Mouse (Mus musculus): ENCODE measurements around the gene Pbp2.

Gene Pbp2

DNA sequence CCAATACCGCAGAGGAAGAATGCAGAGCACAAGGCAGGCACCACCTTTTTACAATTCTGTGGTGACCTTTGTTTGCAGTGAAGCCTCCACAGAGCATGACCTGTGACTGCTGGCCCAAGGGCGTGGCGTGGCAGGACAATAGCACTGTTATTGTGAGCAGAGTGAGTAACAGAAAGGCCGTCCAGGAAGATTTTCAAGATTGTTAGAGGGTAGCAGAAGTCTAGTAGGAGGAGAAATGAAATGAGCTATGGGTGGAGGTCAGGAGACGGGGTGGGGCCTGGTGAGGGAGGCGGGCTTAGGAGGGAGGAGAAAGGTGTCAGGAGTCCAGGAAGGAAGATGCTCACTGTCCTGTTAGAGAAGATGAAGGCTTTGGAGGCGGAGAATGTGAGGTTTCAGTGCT lies 12.5 kb upstream of the Pbp2 start:
- Histone ChIP-seq H3K27me3 (ENCODE audit: control insufficient read depth, insufficient read depth, low read length, poor library complexity, severe bottlenecking) (no peaks in the 10 kb centered on the region), H3K36me3 (ENCODE audit: control insufficient read depth, insufficient read depth, low read length, poor library complexity, severe bottlenecking) (no peaks in the 10 kb centered on the region)
- no peak for DNase-seq (ENCODE audit: low read depth, low spot score)

- DNase-seq (ENCODE audit: low read depth, low spot score): no peak
- Histone ChIP-seq H3K27me3 (ENCODE audit: control insufficient read depth, insufficient read depth, low read length, poor library complexity, severe bottlenecking) (no peaks in the 10 kb centered on the region), H3K36me3 (ENCODE audit: control insufficient read depth, insufficient read depth, low read length, poor library complexity, severe bottlenecking) (no peaks in the 10 kb centered on the region)
Measured at GRCm38 (mm10) chr6:135319431-135319933, 9.3 kb upstream of the Pbp2 start.

GRCm38 (mm10) chr6:135316141-135316540 lies 5.9 kb upstream of the Pbp2 start:
- DNase-seq (ENCODE audit: low read depth, low spot score): no peak
- no peaks in the 10 kb centered on the region for H3K27me3 ChIP-seq (ENCODE audit: control insufficient read depth, insufficient read depth, low read length, poor library complexity, severe bottlenecking)
- H3K36me3 ChIP-seq (ENCODE audit: control insufficient read depth, insufficient read depth, low read length, poor library complexity, severe bottlenecking): no peaks in the 10 kb centered on the region

DNA sequence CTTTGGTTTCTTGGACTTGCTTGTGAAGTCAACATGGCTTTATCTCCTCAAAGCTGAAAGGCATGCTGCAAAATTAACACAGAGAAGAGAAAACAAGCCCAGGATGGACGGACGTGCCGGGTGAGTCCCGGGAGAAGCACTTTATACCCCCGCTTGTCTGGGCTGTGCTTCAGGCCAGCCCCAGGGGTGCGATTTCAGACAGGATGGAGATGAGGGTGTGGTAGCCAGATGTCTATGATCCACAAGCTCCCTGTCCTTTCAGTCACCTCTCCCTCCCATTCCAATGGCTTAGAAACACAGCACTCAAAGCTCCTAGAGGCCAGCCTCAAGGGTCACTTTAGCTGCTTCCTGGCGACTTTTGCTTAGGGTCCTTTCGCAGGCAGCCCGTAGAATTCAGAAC lies 3.8 kb upstream of the Pbp2 start:
- no peak for DNase-seq (ENCODE audit: low read depth, low spot score)

GRCm38 (mm10) chr6:135312038-135312437 lies 1.8 kb upstream of the Pbp2 start:
- H3K36me3 ChIP-seq (ENCODE audit: control insufficient read depth, insufficient read depth, low read length, poor library complexity, severe bottlenecking): no peaks in the 10 kb centered on the region
- DNase-seq (ENCODE audit: low read depth, low spot score): no peak

More for the DNA sequence above, 3.8 kb upstream of the Pbp2 start:
- H3K36me3 ChIP-seq (ENCODE audit: control insufficient read depth, insufficient read depth, low read length, poor library complexity, severe bottlenecking): no peaks in the 10 kb centered on the region
- no peaks in the 10 kb centered on the region for H3K27me3 ChIP-seq (ENCODE audit: control insufficient read depth, insufficient read depth, low read length, poor library complexity, severe bottlenecking)

GRCm38 (mm10) chr6:135304576-135305260 lies 5.5 kb downstream of the Pbp2 start:
- no peak for DNase-seq (ENCODE audit: low read depth, low spot score)
- H3K36me3 ChIP-seq (ENCODE audit: control insufficient read depth, insufficient read depth, low read length, poor library complexity, severe bottlenecking): no peaks in the 10 kb centered on the region
- H3K27me3 ChIP-seq (ENCODE audit: control insufficient read depth, insufficient read depth, low read length, poor library complexity, severe bottlenecking): no peaks in the 10 kb centered on the region

More at GRCm38 (mm10) chr6:135312038-135312437, 1.8 kb upstream of the Pbp2 start:
- no peaks in the 10 kb centered on the region for H3K27me3 ChIP-seq (ENCODE audit: control insufficient read depth, insufficient read depth, low read length, poor library complexity, severe bottlenecking)

DNA sequence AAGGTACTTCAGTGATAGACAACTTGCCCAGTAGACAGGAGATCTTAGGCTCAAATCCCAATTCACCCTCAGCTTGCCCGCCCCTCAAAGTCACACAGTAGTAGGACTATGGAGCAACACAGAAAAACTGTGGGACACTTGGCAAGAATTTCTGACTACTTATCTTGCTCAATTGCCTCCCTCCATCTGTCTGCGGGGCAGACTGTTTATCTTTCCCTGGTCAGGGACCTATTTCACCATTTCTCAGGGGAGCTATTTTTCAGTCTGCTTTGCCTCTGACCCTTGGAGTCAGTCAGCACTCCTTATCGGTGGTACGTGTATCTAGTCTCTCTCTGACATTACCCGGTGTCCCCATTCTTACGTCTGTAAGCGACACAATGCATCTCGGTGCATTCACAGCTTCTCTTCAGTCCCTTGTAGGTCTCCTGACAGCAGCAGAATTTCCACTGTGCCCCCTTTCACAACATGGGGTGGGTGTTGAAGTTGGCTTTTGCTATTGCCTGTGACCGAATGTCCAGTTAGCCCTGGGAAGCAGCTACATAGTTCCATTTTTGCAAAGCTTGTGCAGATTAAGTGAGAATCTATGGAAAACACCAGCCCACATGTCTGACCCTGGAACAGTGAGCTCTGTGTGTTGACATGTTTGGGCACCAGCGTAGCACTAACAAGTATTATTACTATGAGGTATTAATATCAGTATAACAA lies 7.6 kb downstream of the Pbp2 start:
- H3K27me3 ChIP-seq (ENCODE audit: control insufficient read depth, insufficient read depth, low read length, poor library complexity, severe bottlenecking): no peaks in the 10 kb centered on the region
- no peaks in the 10 kb centered on the region for H3K36me3 ChIP-seq (ENCODE audit: control insufficient read depth, insufficient read depth, low read length, poor library complexity, severe bottlenecking)
- no peak for DNase-seq (ENCODE audit: low read depth, low spot score)

DNA sequence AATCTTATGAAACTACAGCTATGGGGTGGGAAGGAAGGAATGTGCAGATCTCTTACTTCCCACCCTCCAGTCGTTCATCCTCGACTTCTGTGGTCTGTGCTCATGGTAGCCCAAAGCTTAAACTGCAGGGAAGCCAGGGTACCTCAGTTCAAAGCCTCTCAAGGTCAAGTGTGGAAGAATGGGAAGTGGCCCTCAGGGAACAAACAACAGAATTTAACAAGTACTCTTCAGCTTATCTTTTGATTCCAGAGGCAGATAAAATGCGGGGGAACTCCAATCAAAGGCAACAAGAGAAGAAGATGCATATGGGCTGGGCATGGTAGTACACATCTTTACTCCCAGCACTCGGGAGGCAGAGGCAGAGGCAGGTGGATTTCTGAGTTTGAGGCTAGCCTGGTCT lies 9.7 kb downstream of the Pbp2 start:
- no peak for DNase-seq (ENCODE audit: low read depth, low spot score)
- no peaks in the 10 kb centered on the region for H3K27me3 ChIP-seq (ENCODE audit: control insufficient read depth, insufficient read depth, low read length, poor library complexity, severe bottlenecking)
- no peaks in the 10 kb centered on the region for H3K36me3 ChIP-seq (ENCODE audit: control insufficient read depth, insufficient read depth, low read length, poor library complexity, severe bottlenecking)

GRCm38 (mm10) chr6:135299024-135299550 lies 11.1 kb downstream of the Pbp2 start:
- Histone ChIP-seq H3K36me3 (ENCODE audit: control insufficient read depth, insufficient read depth, low read length, poor library complexity, severe bottlenecking) (no peaks in the 10 kb centered on the region), H3K27me3 (ENCODE audit: control insufficient read depth, insufficient read depth, low read length, poor library complexity, severe bottlenecking) (no peaks in the 10 kb centered on the region)
- DNase-seq (ENCODE audit: low read depth, low spot score): no peak

- no peaks in the 10 kb centered on the region for H3K27me3 ChIP-seq (ENCODE audit: control insufficient read depth, insufficient read depth, low read length, poor library complexity, severe bottlenecking)
- no peak for DNase-seq (ENCODE audit: low read depth, low spot score)
- no peaks in the 10 kb centered on the region for H3K36me3 ChIP-seq (ENCODE audit: control insufficient read depth, insufficient read depth, low read length, poor library complexity, severe bottlenecking)
Measured at GRCm38 (mm10) chr6:135297570-135297969, 12.6 kb downstream of the Pbp2 start.

DNA sequence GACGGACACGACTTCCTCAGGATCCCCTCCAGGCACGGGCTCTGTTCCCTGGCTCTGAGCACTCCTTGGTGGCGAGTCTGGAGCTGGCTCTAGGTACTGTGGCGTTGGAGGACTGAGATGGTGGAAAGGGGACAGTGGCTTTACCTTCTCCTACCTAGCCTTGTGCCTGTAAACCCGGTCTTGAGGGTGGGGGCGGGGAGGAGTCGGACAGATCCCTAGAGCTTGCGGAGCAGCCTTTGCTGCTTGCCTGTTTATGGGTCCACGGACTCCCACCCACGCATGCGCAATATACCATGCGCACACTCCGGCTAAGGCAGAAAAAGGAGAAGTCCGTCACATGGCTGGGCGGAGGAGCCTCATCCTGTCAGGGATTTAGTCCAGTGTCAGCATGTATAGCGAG lies 13.9 kb downstream of the Pbp2 start:
- Histone ChIP-seq H3K36me3 (ENCODE audit: control insufficient read depth, insufficient read depth, low read length, poor library complexity, severe bottlenecking) (no peaks in the 10 kb centered on the region), H3K27me3 (ENCODE audit: control insufficient read depth, insufficient read depth, low read length, poor library complexity, severe bottlenecking) (no peaks in the 10 kb centered on the region)
- DNase-seq (ENCODE audit: low read depth, low spot score): peak; percentile 76

DNA sequence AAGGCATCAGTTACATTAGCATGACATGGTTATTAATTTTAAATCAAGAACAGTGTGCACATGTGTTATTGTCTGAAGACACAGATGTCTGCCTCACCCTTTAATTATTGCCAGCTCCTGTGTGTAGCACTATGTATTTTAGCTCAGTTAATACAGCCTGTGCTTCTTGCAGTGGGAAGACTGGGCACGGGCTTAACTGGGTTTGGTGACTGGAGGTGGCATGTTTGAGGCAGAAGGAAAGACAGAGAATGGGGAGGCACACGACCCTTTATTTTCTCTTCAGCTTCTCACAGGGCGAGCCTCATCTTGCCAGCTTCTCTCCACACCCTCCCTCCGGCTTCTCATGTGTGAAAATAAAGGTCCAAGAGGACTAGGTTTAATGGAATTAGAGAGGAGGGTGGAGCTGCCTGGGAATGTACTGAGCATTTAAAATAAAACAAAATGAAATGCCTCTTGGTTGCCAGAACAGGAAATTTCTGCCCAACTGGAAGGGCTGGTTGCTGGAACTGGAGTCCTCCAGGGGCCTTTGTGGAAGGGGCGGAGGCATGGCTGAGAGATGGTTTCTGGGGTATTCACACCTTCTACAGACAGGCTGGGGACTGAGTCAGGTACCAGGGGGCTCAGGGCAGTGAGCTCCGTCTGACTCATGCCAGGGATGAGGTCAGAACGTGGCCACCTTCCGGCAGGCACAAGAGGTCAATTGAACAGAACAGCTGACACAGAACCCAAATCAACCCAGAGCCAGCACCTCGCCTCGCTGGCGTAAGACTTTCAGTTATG lies 14.9 kb downstream of the Pbp2 start:
- Histone ChIP-seq H3K36me3 (ENCODE audit: control insufficient read depth, insufficient read depth, low read length, poor library complexity, severe bottlenecking) (no peaks in the 10 kb centered on the region), H3K27me3 (ENCODE audit: control insufficient read depth, insufficient read depth, low read length, poor library complexity, severe bottlenecking) (no peaks in the 10 kb centered on the region)
- DNase-seq (ENCODE audit: low read depth, low spot score): no peak

DNA sequence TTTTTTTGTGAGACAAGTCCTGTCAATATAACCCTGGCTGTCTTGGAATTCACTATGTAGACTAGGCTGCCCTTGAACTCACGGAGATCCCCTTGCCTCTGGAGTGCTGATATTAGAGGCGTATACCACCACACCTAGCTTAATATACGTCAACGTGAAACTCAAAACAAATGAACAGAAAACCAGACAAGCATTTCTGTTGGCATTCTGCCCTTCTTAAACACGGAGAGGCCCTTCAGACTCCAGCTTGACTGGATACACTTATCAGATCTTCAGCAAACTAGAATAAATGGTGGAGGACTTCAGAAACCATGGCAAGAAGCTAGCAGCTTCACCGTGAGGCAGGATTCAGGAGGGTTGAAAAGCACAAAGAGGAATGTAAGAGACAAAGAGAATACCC lies 16.1 kb downstream of the Pbp2 start:
- H3K36me3 ChIP-seq (ENCODE audit: control insufficient read depth, insufficient read depth, low read length, poor library complexity, severe bottlenecking): no peaks in the 10 kb centered on the region
- no peak for DNase-seq (ENCODE audit: low read depth, low spot score)
- H3K27me3 ChIP-seq (ENCODE audit: control insufficient read depth, insufficient read depth, low read length, poor library complexity, severe bottlenecking): no peaks in the 10 kb centered on the region

- Histone ChIP-seq H3K36me3 (ENCODE audit: control insufficient read depth, insufficient read depth, low read length, poor library complexity, severe bottlenecking) (no peaks in the 10 kb centered on the region), H3K27me3 (ENCODE audit: control insufficient read depth, insufficient read depth, low read length, poor library complexity, severe bottlenecking) (no peaks in the 10 kb centered on the region)
- no peak for DNase-seq (ENCODE audit: low read depth, low spot score)
Measured at GRCm38 (mm10) chr6:135292391-135292790, 17.8 kb downstream of the Pbp2 start.

DNA sequence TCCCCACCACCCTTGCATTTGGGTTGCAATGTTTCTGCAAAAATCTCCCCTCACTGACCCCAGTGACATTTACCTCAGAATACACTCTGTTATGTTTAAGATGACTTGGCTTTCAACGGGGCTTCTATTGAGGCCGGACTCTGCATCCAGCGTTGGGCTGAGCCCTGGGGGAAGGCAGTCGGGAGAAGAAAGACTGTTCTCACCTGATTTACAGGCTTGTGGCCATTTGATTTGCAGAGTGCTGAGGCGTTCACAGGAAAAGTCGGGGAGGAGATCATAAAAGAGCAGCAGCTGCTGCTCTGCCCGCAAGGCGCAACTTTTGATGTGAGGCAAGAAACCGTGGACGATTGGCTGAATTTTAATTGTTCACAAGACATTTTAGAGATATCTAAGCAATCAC lies 30.3 kb downstream of the Pbp2 start:
- H3K36me3 ChIP-seq (ENCODE audit: control insufficient read depth, insufficient read depth, low read length, poor library complexity, severe bottlenecking): no peaks in the 10 kb centered on the region
- no peak for DNase-seq (ENCODE audit: low read depth, low spot score)
- H3K27me3 ChIP-seq (ENCODE audit: control insufficient read depth, insufficient read depth, low read length, poor library complexity, severe bottlenecking): no peaks in the 10 kb centered on the region

All from splenic B cell, adult 2 months (primary cell).